Mouse (Mus musculus): ENCODE measurements around the gene Arhgef10l.

- no peak for TF ChIP-seq CTCF (IDR thresholded peaks at IDR 0.05; ENCODE audit: borderline replicate concordance, control insufficient read depth, extremely low read depth, insufficient read depth, low read length, poor library complexity)
- no peak for TF ChIP-seq POLR2A (IDR thresholded peaks at IDR 0.05; ENCODE audit: control insufficient read depth, extremely low read depth, insufficient read depth, low read length, poor library complexity)
Measured at GRCm38 (mm10) chr4:140710781-140711180, 45.0 kb upstream of the Arhgef10l start.

Data from thymus, adult 2 months (tissue).